29 mouse cellular contexts compared by ENCODE assay signal in genomic region chr2:137721767-137722424, GRCm38 (mm10).
DNase-seq lines count a peak whose midpoint lies in the region; ATAC-seq and TF ChIP-seq lines count a peak whose summit lies in the region.
"Had no signal": no experiment of that assay in that cellular context is flagged by ENCODE, and none has a peak within 500 bp of the region (broad histone marks: within the 10 kb centered on the region; RNA-seq: fewer than 3 reads in every experiment).

No protein-coding gene starts in this region.

- ATAC-seq in kidney, postnatal 0 days (replicated peaks; ENCODE audit: low FRiP score, low read depth) = 0 out of 2 replicates have a peak, but pooled peaks have one; percentile 40
- no peak for ATAC-seq in inflammation-experienced regulatory T-cells, adult 6 months
- ATAC-seq: forebrain, embryonic 14.5 days; hindbrain, postnatal 0 days; intestine, embryonic 16.5 days had no signal

- TF ChIP-seq POLR2A in myocyte (IDR thresholded peaks at IDR 0.05; ENCODE audit: insufficient read length, low read depth) = no peak

- H3K79me2 ChIP-seq in myocyte (ENCODE audit: control insufficient read depth, insufficient read depth) = no peaks in the 10 kb centered on the region

- peak; percentile 15 to 21 for DNase-seq in adrenal gland, postnatal 36 days
- DNase-seq in adrenal gland, postnatal 4 days (ENCODE audit: low spot score in 2 of 2) = no peak
- peak; percentile 32 for DNase-seq in kidney, postnatal 0 days (ENCODE audit: low spot score)
- no peak for DNase-seq in kidney, adult 11 months
- DNase-seq in NIH3T3 (ENCODE audit: low read depth) = peak; percentile 50
- no peak for DNase-seq in urinary bladder, adult 18-20 months (ENCODE audit: low spot score in 2 of 2)
- DNase-seq: B cell, adult 2 months; cerebellum, adult 11 months; cerebellum, adult 9-10 months; cerebellum, postnatal 36 days; gastrocnemius, postnatal 36 days; heart, adult 18-20 months; heart, postnatal 36 days; layer of hippocampus, adult 9-11 months; lung, embryonic 14.5 days; right cerebral cortex, postnatal 4 days; thymus, adult 2 months; thymus, postnatal 36 days had no signal

- H3K4me2 ChIP-seq in kidney, postnatal 0 days (ENCODE audit: low read length) = no peak overlapping the region
- peak overlapping the region; percentile 71 for H3K4me2 ChIP-seq in myocyte (ENCODE audit: low read depth)
- H3K4me2 ChIP-seq: heart, embryonic 11.5 days; hindbrain, embryonic 12.5 days; liver, embryonic 15.5 days; lung, embryonic 14.5 days; neural tube, embryonic 13.5 days had no signal

- H3K4me3 ChIP-seq in kidney, postnatal 0 days (replicated peaks; ENCODE audit: low read depth, low read length) = no peak overlapping the region
- H3K4me3 ChIP-seq in myocyte = no peak overlapping the region
- H3K4me3 ChIP-seq: hindbrain, embryonic 12.5 days; liver, embryonic 15.5 days; midbrain, embryonic 10.5 days; neural tube, embryonic 13.5 days had no signal

- H3K27ac ChIP-seq in kidney, postnatal 0 days = no peak overlapping the region
- H3K27ac ChIP-seq: hindbrain, embryonic 12.5 days; hindbrain, postnatal 0 days; liver, embryonic 15.5 days; midbrain, embryonic 10.5 days; neural tube, embryonic 13.5 days had no signal

- no peak for TF ChIP-seq CTCF in kidney, postnatal 0 days (IDR thresholded peaks at IDR 0.05; ENCODE audit: low read depth)

- no peaks in the 10 kb centered on the region for H3K4me1 ChIP-seq in kidney, postnatal 0 days (replicated peaks; ENCODE audit: insufficient read depth, low read length)
- H3K4me1 ChIP-seq: hindbrain, embryonic 12.5 days; liver, embryonic 15.5 days; neural tube, embryonic 13.5 days had no signal

- H3K36me3 ChIP-seq in kidney, postnatal 0 days (ENCODE audit: insufficient read depth, low read length) = no peaks in the 10 kb centered on the region
- no peaks in the 10 kb centered on the region for H3K36me3 ChIP-seq in myocyte (ENCODE audit: control insufficient read depth, insufficient read depth)
- H3K36me3 ChIP-seq: hindbrain, embryonic 12.5 days; liver, embryonic 15.5 days; midbrain, embryonic 10.5 days; neural tube, embryonic 13.5 days had no signal

- H3K9me3 ChIP-seq in kidney, postnatal 0 days (replicated peaks; ENCODE audit: low read length) = no peaks in the 10 kb centered on the region
- H3K9me3 ChIP-seq: hindbrain, embryonic 12.5 days; liver, embryonic 15.5 days; midbrain, embryonic 10.5 days; neural tube, embryonic 13.5 days had no signal

- WGBS in kidney, postnatal 0 days = 54% methylated on average over 7 of the region's 7 CpGs

- H3K9ac ChIP-seq in kidney, postnatal 0 days (ENCODE audit: low read depth, low read length) = no peak overlapping the region
- H3K9ac ChIP-seq: hindbrain, embryonic 12.5 days; liver, embryonic 15.5 days; lung, embryonic 14.5 days; neural tube, embryonic 13.5 days had no signal

- no peaks in the 10 kb centered on the region for H3K27me3 ChIP-seq in kidney, postnatal 0 days (ENCODE audit: insufficient read depth, low read length)
- no peaks in the 10 kb centered on the region for H3K27me3 ChIP-seq in myocyte (ENCODE audit: control insufficient read depth, insufficient read depth, insufficient read length)
- H3K27me3 ChIP-seq: CH12.LX; liver, embryonic 15.5 days had no signal

- H3ac ChIP-seq in myocyte (ENCODE audit: control insufficient read depth, insufficient read length) = no peak overlapping the region

TF ChIP-seq in myocyte, 11 proteins besides CTCF, POLR2A, EP300 and RAD21:
- TF ChIP-seq TCF12 (IDR thresholded peaks at IDR 0.05; ENCODE audit: insufficient read depth, poor library complexity, severe bottlenecking) (no peak), MYOD1 (IDR thresholded peaks at IDR 0.05; ENCODE audit: control insufficient read depth in 1 of 3, insufficient read length in 2 of 3, low read depth in 2 of 3) (no peak), MYOG (IDR thresholded peaks at IDR 0.05; ENCODE audit: control insufficient read depth in 1 of 3, insufficient read depth in 1 of 3, insufficient read length in 2 of 3, low read depth in 2 of 3) (no peak), SRF (IDR thresholded peaks at IDR 0.05; ENCODE audit: control insufficient read depth, insufficient read length, low read depth) (no peak), TCF3 (IDR thresholded peaks at IDR 0.05; ENCODE audit: insufficient read length, low read depth) (no peak), MAX (IDR thresholded peaks at IDR 0.05; ENCODE audit: low read depth) (no peak), USF1 (IDR thresholded peaks at IDR 0.05; ENCODE audit: low read depth) (no peak), CEBPB (IDR thresholded peaks at IDR 0.05; ENCODE audit: insufficient read depth, poor library complexity, severe bottlenecking) (no peak), REST (IDR thresholded peaks at IDR 0.05; ENCODE audit: insufficient read depth, insufficient read length) (no peak), E2F4 (IDR thresholded peaks at IDR 0.05; ENCODE audit: insufficient read depth) (no peak), POLR2AphosphoS2 (IDR thresholded peaks at IDR 0.05; ENCODE audit: insufficient read length, low read depth) (no peak)

Comparison
In these comparisons a context has a peak if more than half of its experiments do, and no peak if none do; other contexts are left out.
1. DNase-seq: peak in adrenal gland, postnatal 36 days (2 of 2), kidney, postnatal 0 days (single experiment) and NIH3T3 (single experiment); none in adrenal gland, postnatal 4 days (0 of 2), kidney, adult 11 months (single experiment) and urinary bladder, adult 18-20 months (0 of 2).